8 mouse cellular contexts compared by ENCODE assay signal in the genomic region with DNA sequence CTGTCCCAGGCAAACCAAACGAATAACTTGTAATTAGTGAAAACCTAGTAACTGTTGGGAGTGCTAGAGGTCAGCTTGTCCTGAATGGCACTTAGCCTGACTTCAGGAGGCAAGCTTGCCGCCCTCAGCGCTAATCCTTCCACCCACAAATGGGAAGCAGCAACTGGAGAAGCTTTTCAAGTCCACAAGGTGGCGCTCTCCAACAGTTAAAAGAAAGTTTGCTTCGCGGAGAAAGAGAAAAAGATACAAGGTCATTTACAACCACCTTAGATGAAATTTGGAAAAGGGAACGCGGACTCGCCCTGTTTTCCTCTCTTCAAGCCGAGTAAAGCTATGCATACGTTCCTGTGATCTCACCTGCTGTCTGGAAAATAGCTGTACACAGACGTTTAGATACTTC. TPM values are rescaled to one million over a fixed set of nuclear protein-coding genes. Genes with fewer than 3 reads are reported as not detected.
DNase-seq lines count a peak whose midpoint lies in the region; ATAC-seq and TF ChIP-seq lines count a peak whose summit lies in the region.

No protein-coding gene starts in this region.

- no peak overlapping the region for H3K9ac ChIP-seq in embryonic facial prominence, embryonic 12.5 days
- no peak overlapping the region for H3K9ac ChIP-seq in heart, embryonic 14.5 days (ENCODE audit: low read length)
- no peak overlapping the region for H3K9ac ChIP-seq in lung, embryonic 15.5 days

- peak; percentile 56 for TF ChIP-seq CTCF in E14TG2a.4 (conservative IDR thresholded peaks at IDR 0.05; ENCODE audit: low read length)

- DNase-seq in adrenal gland, postnatal 14 days: peak; percentile 78
- peak; percentile 81 to 85 for DNase-seq in kidney, postnatal 25 days
- peak; percentile 56 for DNase-seq in retina, adult 2 months (ENCODE audit: low read depth, low spot score)
- DNase-seq in spleen, postnatal 14 days (ENCODE audit: low spot score in 2 of 2): no peak

- peak overlapping the region; percentile 33 for H3K4me2 ChIP-seq in embryonic facial prominence, embryonic 12.5 days (replicated peaks)
- peak overlapping the region; percentile 44 for H3K4me2 ChIP-seq in heart, embryonic 14.5 days (ENCODE audit: low read length)
- H3K4me2 ChIP-seq in lung, embryonic 15.5 days: peak overlapping the region; percentile 44

- H3K9me3 ChIP-seq in E14TG2a.4 (ENCODE audit: low read length): no peaks in the 10 kb centered on the region
- H3K9me3 ChIP-seq in embryonic facial prominence, embryonic 12.5 days: no peaks in the 10 kb centered on the region
- H3K9me3 ChIP-seq in heart, embryonic 14.5 days (ENCODE audit: control insufficient read depth, low read length): no peaks in the 10 kb centered on the region
- no peaks in the 10 kb centered on the region for H3K9me3 ChIP-seq in lung, embryonic 15.5 days

- H3K27ac ChIP-seq in embryonic facial prominence, embryonic 12.5 days: no peak overlapping the region
- no peak overlapping the region for H3K27ac ChIP-seq in heart, embryonic 14.5 days (replicated peaks in 1 of 2; ENCODE audit: control insufficient read depth in 1 of 2, insufficient read depth in 1 of 2, low read depth in 2 of 2, low read length in 2 of 2)
- H3K27ac ChIP-seq in lung, embryonic 15.5 days: no peak overlapping the region

- peaks cover 5% of the 10 kb centered on the region; the same call in 1 of the 2 replicates for H3K4me1 ChIP-seq in E14TG2a.4 (replicated peaks; ENCODE audit: low read depth, low read length)
- peaks cover 2% of the 10 kb centered on the region for H3K4me1 ChIP-seq in embryonic facial prominence, embryonic 12.5 days
- H3K4me1 ChIP-seq in heart, embryonic 14.5 days (ENCODE audit: control insufficient read depth in 2 of 2, insufficient read depth in 2 of 2, low read length in 2 of 2): 0 out of 4 replicates have a peak, but pooled peaks cover 0 to 2% of the 10 kb centered on the region in 2 experiments
- H3K4me1 ChIP-seq in lung, embryonic 15.5 days: no peaks in the 10 kb centered on the region

- WGBS in embryonic facial prominence, embryonic 12.5 days: 8% methylated on average over 12 of the region's 12 CpGs
- 9% methylated on average over 12 of the region's 12 CpGs for WGBS in heart, embryonic 14.5 days
- 6% methylated on average over 12 of the region's 12 CpGs for whole genome bisulfite sequencing in lung, embryonic 15.5 days

- H3K4me3 ChIP-seq in E14TG2a.4 (replicated peaks; ENCODE audit: low read length): no peak overlapping the region
- H3K4me3 ChIP-seq in embryonic facial prominence, embryonic 12.5 days: no peak overlapping the region
- no peak overlapping the region for H3K4me3 ChIP-seq in heart, embryonic 14.5 days (ENCODE audit: control insufficient read depth in 1 of 2, insufficient read depth in 1 of 2, low read depth in 1 of 2, low read length in 2 of 2)
- H3K4me3 ChIP-seq in lung, embryonic 15.5 days: no peak overlapping the region

- no peaks in the 10 kb centered on the region for H3K27me3 ChIP-seq in E14TG2a.4 (ENCODE audit: insufficient read depth, low read length)
- no peaks in the 10 kb centered on the region for H3K27me3 ChIP-seq in embryonic facial prominence, embryonic 12.5 days
- H3K27me3 ChIP-seq in heart, embryonic 14.5 days (ENCODE audit: control insufficient read depth, insufficient read depth, low read length): 0 out of 2 replicates have a peak, but pooled peaks cover 5% of the 10 kb centered on the region
- peaks cover 11% of the 10 kb centered on the region; the same call in 1 of the 2 replicates for H3K27me3 ChIP-seq in lung, embryonic 15.5 days

- ATAC-seq in embryonic facial prominence, embryonic 12.5 days (ENCODE audit: insufficient number of reproducible peaks, insufficient read depth, low FRiP score, low TSS enrichment): no peak
- no peak for ATAC-seq in heart, embryonic 14.5 days (ENCODE audit: insufficient number of reproducible peaks, insufficient read depth, low FRiP score, low read depth)
- ATAC-seq in lung, embryonic 15.5 days (ENCODE audit: borderline replicate concordance, extremely low read depth, low FRiP score, low TSS enrichment): no peak

- no peaks in the 10 kb centered on the region for H3K36me3 ChIP-seq in E14TG2a.4 (ENCODE audit: insufficient read depth, low read length)
- no peaks in the 10 kb centered on the region for H3K36me3 ChIP-seq in embryonic facial prominence, embryonic 12.5 days
- H3K36me3 ChIP-seq in heart, embryonic 14.5 days (ENCODE audit: control insufficient read depth, insufficient read depth, low read length): no peaks in the 10 kb centered on the region
- no peaks in the 10 kb centered on the region for H3K36me3 ChIP-seq in lung, embryonic 15.5 days

RNA-seq across cellular contexts. Expression of a gene that starts 2.3 kb away (rescaled TPM):
- total RNA-seq in adrenal gland, postnatal 14 days (2021): 4.5 and 9.5 TPM in 2 replicates
- polyA plus RNA-seq in embryonic facial prominence, embryonic 12.5 days (2016; fragmentation: Nextera tagmentation; extraction: Ambion mirVana): 0.65 and 0.71 TPM in 2 replicates
- 0.18 and 0.31 TPM in 2 replicates for polyA plus RNA-seq in heart, embryonic 14.5 days (2014; fragmentation: Nextera tagmentation; extraction: Ambion mirVana)
- polyA plus RNA-seq in lung, embryonic 15.5 days (2015; fragmentation: Nextera tagmentation; extraction: Ambion mirVana): 1.7 and 1.9 TPM in 2 replicates

Comparison
In these comparisons a context has a peak if more than half of its experiments do, and no peak if none do; other contexts are left out.
1. DNase-seq: peak in adrenal gland, postnatal 14 days (single experiment), kidney, postnatal 25 days (2 of 2) and retina, adult 2 months (single experiment); none in spleen, postnatal 14 days (0 of 2).
2. Peak in every context shown above with its lines, with median percentiles within 50 percentile points of each other: H3K4me2 ChIP-seq.